8 mouse cellular contexts compared by ENCODE assay signal in the genomic region with DNA sequence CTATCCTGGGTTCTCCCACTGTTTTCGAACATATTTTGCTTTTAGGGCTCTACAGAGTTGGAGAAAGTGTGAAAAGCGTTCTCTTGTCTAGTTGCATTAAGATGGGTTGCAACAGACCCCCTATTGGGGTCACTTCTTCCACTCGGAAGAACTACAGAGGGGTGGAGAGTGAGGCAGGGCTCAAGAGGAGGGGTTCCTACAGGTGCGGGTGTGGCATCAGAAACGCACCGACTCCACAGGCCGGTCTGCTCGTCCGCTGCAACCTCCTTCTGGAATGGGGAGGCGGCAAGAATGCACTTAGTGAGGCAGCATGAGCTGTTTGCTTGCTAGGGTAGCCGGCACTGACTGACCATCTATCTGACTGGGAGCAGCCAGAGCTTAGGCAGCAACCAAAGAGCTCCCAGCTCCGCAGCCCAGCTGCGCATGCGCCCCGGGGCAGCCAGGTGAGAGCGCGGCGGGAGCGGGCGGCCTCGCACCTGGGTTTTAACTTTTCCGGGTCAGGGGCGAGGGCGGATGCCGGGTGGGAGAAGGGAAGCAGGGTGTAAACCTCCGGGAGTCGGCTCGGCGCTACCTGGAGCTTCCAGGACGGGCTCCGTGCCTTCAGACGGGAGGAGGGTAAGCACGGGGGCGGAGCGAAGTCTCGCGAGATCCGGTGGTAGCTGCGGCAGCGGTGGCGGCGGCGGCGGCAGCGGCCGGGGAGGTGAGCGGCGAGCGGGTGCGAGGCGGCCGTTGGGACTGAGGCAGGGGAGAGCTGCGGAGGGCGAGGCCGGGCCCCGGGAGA. TPM values are rescaled to one million over a fixed set of nuclear protein-coding genes. Genes with fewer than 3 reads are reported as not detected.
DNase-seq lines count a peak whose midpoint lies in the region; ATAC-seq lines count a peak whose summit lies in the region.

A gene (plus strand): TSS at position 627 of the 781 bp plus-strand sequence.

- H3K27ac ChIP-seq in hindbrain, embryonic 13.5 days, result peak within 1 kb of the TSS; percentile 89

- DNase-seq in R1 (ENCODE audit: low read depth, low spot score), result peak; percentile 87
- DNase-seq in cerebellum, postnatal 14 days, result peak; percentile 93 to 94
- peak; percentile 74 to 78 for DNase-seq in frontal cortex, postnatal 14 days (ENCODE audit: low spot score in 2 of 2)
- peak; percentile 86 to 89 for DNase-seq in layer of hippocampus, postnatal 25 days (ENCODE audit: extremely low spot score in 1 of 2, low spot score in 1 of 2)
- DNase-seq in lung, postnatal 14 days, result peak; percentile 94
- DNase-seq in ovary, postnatal 36 days (ENCODE audit: low spot score), result peak; percentile 91
- DNase-seq in thymus, postnatal 14 days, result peak; percentile 93

- H3K36me3 ChIP-seq in hindbrain, embryonic 13.5 days, result no peaks in the 10 kb centered on the region

- H3K9me3 ChIP-seq in hindbrain, embryonic 13.5 days, result no peaks in the 10 kb centered on the region

- H3K27me3 ChIP-seq in hindbrain, embryonic 13.5 days, result no peaks in the 10 kb centered on the region

- WGBS in hindbrain, embryonic 13.5 days, result under 1% methylated on average over 40 of the region's 56 CpGs

- peak within 1 kb of the TSS; percentile 81 for H3K4me3 ChIP-seq in hindbrain, embryonic 13.5 days

- peaks cover 17% of the 10 kb centered on the region for H3K4me1 ChIP-seq in hindbrain, embryonic 13.5 days (replicated peaks)

- peak within 1 kb of the TSS; percentile 89 for H3K9ac ChIP-seq in hindbrain, embryonic 13.5 days

- ATAC-seq in hindbrain, embryonic 13.5 days (ENCODE audit: low FRiP score), result peak; percentile 94

- H3K4me2 ChIP-seq in hindbrain, embryonic 13.5 days, result peak within 1 kb of the TSS; percentile 89

RNA-seq across cellular contexts. Expression of the gene that starts here (rescaled TPM):
- polyA plus RNA-seq in hindbrain, embryonic 13.5 days (2015; fragmentation: Nextera tagmentation; extraction: Ambion mirVana), result 10.7 and 12.7 TPM in 2 replicates
- 100 to 1,000 TPM; 149 to 161 TPM for total RNA-seq in layer of hippocampus, postnatal 25 days (2021)

Comparison
In these comparisons a context has a peak if more than half of its experiments do, and no peak if none do; other contexts are left out.
1. Peak in every context shown above with its lines: DNase-seq, ATAC-seq, H3K4me3 ChIP-seq and H3K27ac ChIP-seq.